Mouse (Mus musculus) midbrain, embryonic 13.5 days (tissue): Measurements from ENCODE around the gene Racgap1. TPM values are rescaled to one million over a fixed set of nuclear protein-coding genes. Genes with fewer than 3 reads are reported as not detected.

Experiments
- ATAC-seq: fragments of 200-750 bp; cut with Nextera tagmentation; 2 replicates; pipeline ENCODE4 v1.8.0; 2017; ENCODE audit warnings: mild to moderate bottlenecking, moderate TSS enrichment, moderate library complexity
- H3K27ac ChIP-seq: fragments of 300-500 bp; sonication (generic); 2 replicates; pipeline ENCODE4 v1.5.1; 2015; ENCODE audit warnings: inconsistent platforms, mild to moderate bottlenecking, moderate library complexity
- H3K27me3 ChIP-seq: fragments of 300-500 bp; sonication (generic); 2 replicates; pipeline ENCODE4 v1.6.1; 2015; ENCODE audit warnings: mild to moderate bottlenecking, inconsistent platforms
- H3K36me3 ChIP-seq: fragments of 300-500 bp; sonication (generic); 2 replicates; pipeline ENCODE4 v1.6.1; 2015; ENCODE audit warnings: mild to moderate bottlenecking, inconsistent platforms
- H3K4me1 ChIP-seq: fragments of 300-500 bp; sonication (generic); replicated peaks from 2 replicates; pipeline ENCODE4 v1.6.1; 2015; ENCODE audit warnings: inconsistent platforms
- H3K4me2 ChIP-seq: fragments of 300-500 bp; sonication (generic); replicated peaks from 2 replicates; pipeline ENCODE4 v1.6.1; 2015; ENCODE audit warnings: moderate library complexity, mild to moderate bottlenecking, inconsistent platforms
- H3K4me3 ChIP-seq: fragments of 300-500 bp; sonication (generic); replicated peaks from 2 replicates; pipeline ENCODE4 v1.5.1; 2015; ENCODE audit warnings: mild to moderate bottlenecking, inconsistent platforms
- H3K9ac ChIP-seq: fragments of 300-500 bp; sonication (generic); replicated peaks from 2 replicates; pipeline ENCODE4 v1.6.1; 2015; ENCODE audit warnings: mild to moderate bottlenecking, inconsistent platforms
- H3K9me3 ChIP-seq: fragments of 300-500 bp; sonication (generic); 2 replicates; pipeline ENCODE4 v1.6.1; 2016; ENCODE audit warnings: mild to moderate bottlenecking, inconsistent platforms
- WGBS: fragments of 180-500 bp; shearing (Covaris S2); methylation state at CpG from one replicate; pipeline ENCODE4 v1.1.7; 2015; 5-methylcytosine and 5-hydroxymethylcytosine counted together
- polyA plus RNA-seq: library from polyadenylated mRNA; unstranded; fragments of >200 nt; fragmentation: Nextera tagmentation; extraction: Ambion mirVana; gene quantifications from 2 replicates; pipeline ENCODE4 v1.2.1, GENCODE M21; 2015

Gene Racgap1
- polyA plus RNA-seq, 1 experiment from 2014 or later, result 125 TPM

DNA sequence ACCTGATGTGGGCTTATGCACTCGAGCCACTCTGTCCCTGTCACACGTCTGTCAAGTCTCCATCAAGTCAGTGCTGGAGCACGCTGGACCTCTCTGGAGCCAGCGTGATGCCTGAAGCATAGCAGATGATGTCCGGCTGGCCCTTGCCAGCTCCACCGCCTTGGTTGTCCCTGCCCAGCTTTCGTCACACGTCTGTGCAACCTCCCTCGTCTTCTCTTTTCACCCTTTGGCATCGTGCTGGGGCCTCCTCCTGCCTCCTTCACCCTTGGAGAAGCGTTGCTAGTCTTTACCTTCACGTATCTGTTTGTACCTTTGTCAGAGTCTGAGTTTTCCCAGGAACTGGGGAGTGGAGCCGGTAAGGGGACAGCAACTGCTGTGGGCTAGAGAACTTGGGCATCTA, 37.2 kb downstream of the Racgap1 start:
- 76% methylated on average over 13 of the region's 13 CpGs for WGBS
- Histone ChIP-seq H3K9ac (no peak overlapping the region), H3K27ac (peak overlapping the region; percentile 48)

DNA sequence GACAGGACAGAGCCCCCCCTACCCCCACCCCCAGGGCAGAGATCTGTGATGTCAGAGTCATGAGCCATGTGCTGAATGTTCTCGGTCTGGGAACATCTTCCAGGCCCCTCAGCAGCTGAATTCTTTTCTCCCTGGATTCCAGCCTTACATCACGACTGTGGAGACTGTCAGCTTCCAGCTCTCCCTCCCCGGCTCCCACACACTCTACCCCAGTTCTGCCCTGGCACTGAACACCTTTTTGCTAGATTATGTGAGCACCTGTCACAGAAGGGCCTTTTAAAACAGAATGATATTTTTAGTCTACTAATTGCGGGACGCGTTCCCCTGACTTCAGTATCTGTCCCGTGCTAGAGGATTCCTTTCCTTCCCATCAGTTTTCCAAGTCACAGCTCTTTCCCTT, 39.9 kb downstream of the Racgap1 start:
- no peaks in the 10 kb centered on the region for H3K36me3 ChIP-seq
- peak overlapping the region; percentile 19; the same call in 1 of the 2 replicates for H3K9ac ChIP-seq
- peaks cover 50% of the 10 kb centered on the region for H3K4me1 ChIP-seq
- 66% methylated on average over 7 of the region's 7 CpGs for WGBS
- no peak overlapping the region for H3K4me3 ChIP-seq
- ATAC-seq, result no peak
- no peaks in the 10 kb centered on the region for H3K9me3 ChIP-seq
- H3K27ac ChIP-seq, result peak overlapping the region; percentile 59; the same call in 1 of the 2 replicates
- H3K27me3 ChIP-seq, result peaks cover 13% of the 10 kb centered on the region
- H3K4me2 ChIP-seq, result no peak overlapping the region

More for the DNA sequence above, 37.2 kb downstream of the Racgap1 start:
- Histone ChIP-seq H3K36me3 (no peaks in the 10 kb centered on the region), H3K4me2 (no peak overlapping the region; the same call in 1 of the 2 replicates), H3K4me3 (no peak overlapping the region), H3K9me3 (no peaks in the 10 kb centered on the region), H3K27me3 (peaks cover 13% of the 10 kb centered on the region), H3K4me1 (peaks cover 30% of the 10 kb centered on the region)
- ATAC-seq, result no peak

DNA sequence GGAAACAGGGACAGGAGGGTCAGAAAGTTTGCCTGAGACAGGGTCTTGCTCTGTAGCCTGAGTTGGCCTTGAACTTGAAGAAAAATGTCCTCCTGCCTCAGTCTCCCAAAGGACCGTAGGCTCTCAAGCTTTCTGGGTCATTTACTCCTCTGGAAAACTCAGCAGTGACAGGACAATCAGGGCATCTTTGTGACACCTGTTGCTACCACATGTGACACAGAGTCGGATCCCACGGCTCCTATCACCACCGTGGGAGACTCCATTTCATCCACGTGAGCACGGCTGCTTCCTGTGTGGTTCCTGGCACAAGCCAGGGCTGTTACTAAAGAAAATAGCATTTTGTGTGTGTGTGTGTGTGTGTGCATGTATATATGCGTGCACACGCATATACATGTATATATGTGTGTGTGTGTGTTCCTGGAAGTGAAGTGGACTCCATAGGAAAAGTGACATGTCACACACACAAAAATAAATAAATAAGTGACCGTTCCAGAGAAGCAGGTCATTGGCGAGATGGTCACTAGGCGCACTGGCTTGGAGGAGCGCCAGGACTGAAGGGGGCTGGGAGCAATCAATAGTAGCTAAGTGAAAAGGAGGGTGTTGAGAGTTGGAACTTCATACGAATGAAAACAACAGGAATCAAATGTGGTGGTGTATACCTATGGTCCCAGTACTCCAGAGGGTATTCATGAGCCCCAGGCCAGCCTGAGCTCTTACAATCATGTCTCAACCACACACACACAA, 42.9 kb downstream of the Racgap1 start:
- WGBS, result 86% methylated on average over 13 of the region's 13 CpGs
- Histone ChIP-seq H3K4me1 (peaks cover 52% of the 10 kb centered on the region), H3K36me3 (no peaks in the 10 kb centered on the region), H3K9ac (no peak overlapping the region), H3K4me3 (no peak overlapping the region), H3K9me3 (no peaks in the 10 kb centered on the region), H3K27ac (no peak overlapping the region), H3K4me2 (no peak overlapping the region), H3K27me3 (peaks cover 13% of the 10 kb centered on the region; the same call in 1 of the 2 replicates)
- ATAC-seq, result no peak

DNA sequence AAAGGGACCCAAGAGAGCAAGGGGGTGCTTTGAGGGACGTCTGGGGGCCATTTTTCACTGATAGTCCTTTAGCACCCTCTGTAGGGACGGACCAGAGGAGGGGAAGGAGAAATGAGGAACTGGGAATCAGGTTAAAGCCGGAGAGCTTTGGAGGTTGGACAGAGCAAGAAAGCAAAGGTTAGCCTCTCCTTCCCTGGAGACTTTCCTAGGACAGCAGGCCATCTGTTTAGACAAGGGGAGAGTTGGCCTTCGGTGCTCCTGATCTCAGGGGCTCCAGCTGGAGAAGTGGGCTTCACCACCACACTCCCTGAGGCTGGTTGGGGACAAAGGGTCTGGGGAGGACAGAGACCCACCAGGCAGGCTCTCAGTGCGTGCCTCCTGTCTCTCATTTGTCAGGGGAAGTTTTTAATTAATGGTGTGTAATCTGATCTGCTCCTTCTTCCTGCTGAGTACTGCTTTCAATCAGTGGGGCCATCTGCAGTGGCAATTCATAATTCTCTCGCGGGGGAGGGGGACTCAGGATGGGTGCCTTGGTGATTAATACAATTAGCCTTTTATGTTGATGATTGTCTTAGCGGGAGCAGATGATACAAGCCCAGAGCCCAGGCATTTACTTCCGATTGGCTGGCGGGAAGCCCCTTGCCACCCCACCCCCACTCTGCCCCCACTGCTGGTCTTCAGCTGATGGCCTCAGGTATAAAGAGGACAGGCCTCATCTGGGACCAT, 43.9 kb downstream of the Racgap1 start:
- Histone ChIP-seq H3K36me3 (no peaks in the 10 kb centered on the region), H3K9me3 (no peaks in the 10 kb centered on the region), H3K4me2 (no peak overlapping the region), H3K4me3 (no peak overlapping the region), H3K27me3 (peaks cover 16% of the 10 kb centered on the region; the same call in 1 of the 2 replicates), H3K9ac (no peak overlapping the region), H3K4me1 (peaks cover 55% of the 10 kb centered on the region), H3K27ac (0 out of 2 replicates have a peak overlapping the region, but pooled peaks have one; percentile 14)
- WGBS, result 13% methylated on average over 10 of the region's 10 CpGs
- peak; percentile 72 for ATAC-seq

DNA sequence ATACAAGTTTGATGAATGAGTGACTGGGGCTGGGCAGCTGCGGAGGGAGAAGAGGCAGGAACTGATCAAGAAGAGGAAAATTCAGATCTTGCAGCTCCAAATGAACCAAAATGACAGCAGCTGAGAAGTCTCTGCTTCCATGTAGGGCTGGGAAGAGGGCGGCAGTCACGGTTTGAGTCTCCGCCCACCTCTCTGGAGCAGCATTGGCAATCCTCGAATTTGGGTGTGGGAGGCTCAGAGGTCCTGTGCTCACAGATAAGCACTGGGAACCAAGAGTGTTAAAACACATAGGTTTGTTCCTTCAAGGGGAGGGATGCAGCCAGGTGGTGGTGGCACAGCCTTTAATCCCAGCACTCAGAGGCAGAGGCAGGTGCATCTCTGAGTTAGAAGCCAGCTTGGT, 44.9 kb downstream of the Racgap1 start:
- H3K27ac ChIP-seq, result no peak overlapping the region
- H3K4me1 ChIP-seq, result peaks cover 58% of the 10 kb centered on the region

DNA sequence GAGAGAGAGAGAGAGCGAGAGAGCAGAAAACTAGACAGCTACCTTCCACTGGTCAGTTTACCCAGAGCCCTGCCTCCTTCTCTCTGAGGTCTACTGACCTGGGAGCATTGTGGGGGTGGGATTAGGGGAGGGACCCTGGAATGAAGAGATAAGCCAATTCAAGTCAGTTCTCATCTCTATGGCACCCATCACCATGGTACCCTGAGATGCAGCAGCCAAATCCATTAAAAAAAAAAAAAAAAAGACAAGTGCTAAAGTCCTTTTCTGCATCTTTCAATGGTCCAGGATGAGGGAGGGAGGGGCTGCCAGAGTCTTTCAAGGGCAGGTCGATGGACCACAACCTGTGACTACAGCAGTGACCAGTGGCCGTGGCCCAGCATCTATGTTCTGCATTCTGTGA, 45.9 kb downstream of the Racgap1 start:
- Histone ChIP-seq H3K9me3 (no peaks in the 10 kb centered on the region), H3K36me3 (no peaks in the 10 kb centered on the region), H3K27me3 (peaks cover 13% of the 10 kb centered on the region; the same call in 1 of the 2 replicates), H3K27ac (no peak overlapping the region), H3K4me1 (peaks cover 59% of the 10 kb centered on the region), H3K4me3 (no peak overlapping the region), H3K4me2 (no peak overlapping the region), H3K9ac (no peak overlapping the region)
- no peak for ATAC-seq
- 48% methylated on average over 3 of the region's 3 CpGs for WGBS

More for the DNA sequence above, 44.9 kb downstream of the Racgap1 start:
- no peak for ATAC-seq
- H3K27me3 ChIP-seq, result peaks cover 13% of the 10 kb centered on the region; the same call in 1 of the 2 replicates
- H3K4me2 ChIP-seq, result no peak overlapping the region
- H3K36me3 ChIP-seq, result no peaks in the 10 kb centered on the region
- no peaks in the 10 kb centered on the region for H3K9me3 ChIP-seq
- no peak overlapping the region for H3K4me3 ChIP-seq
- H3K9ac ChIP-seq, result no peak overlapping the region
- WGBS, result 26% methylated on average over 5 of the region's 5 CpGs

DNA sequence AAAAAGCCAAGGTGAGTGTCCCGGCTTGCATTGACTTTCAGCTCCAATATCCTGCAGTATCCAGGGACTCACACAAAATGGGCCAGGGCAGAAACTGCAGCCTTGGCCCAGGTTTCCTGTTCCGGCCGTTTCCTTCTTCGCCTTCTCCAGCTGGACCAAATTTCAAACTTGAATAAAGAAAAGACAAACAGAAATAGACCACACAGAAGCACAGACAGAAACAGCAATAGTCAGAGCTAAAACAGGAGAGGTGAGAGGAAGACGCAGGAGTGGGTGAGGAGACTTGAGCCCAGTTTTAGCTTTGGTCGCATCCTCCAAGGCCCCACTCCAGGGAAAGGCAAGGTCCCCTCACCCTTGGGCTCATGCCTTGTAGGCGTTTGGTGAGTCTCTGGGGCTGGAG, 48.2 kb downstream of the Racgap1 start:
- Histone ChIP-seq H3K9me3 (no peaks in the 10 kb centered on the region), H3K4me3 (no peak overlapping the region), H3K9ac (no peak overlapping the region), H3K27ac (no peak overlapping the region), H3K4me1 (peaks cover 70% of the 10 kb centered on the region), H3K4me2 (no peak overlapping the region), H3K27me3 (peaks cover 11% of the 10 kb centered on the region; the same call in 1 of the 2 replicates), H3K36me3 (no peaks in the 10 kb centered on the region)
- WGBS, result 91% methylated on average over 7 of the region's 7 CpGs
- no peak for ATAC-seq

DNA sequence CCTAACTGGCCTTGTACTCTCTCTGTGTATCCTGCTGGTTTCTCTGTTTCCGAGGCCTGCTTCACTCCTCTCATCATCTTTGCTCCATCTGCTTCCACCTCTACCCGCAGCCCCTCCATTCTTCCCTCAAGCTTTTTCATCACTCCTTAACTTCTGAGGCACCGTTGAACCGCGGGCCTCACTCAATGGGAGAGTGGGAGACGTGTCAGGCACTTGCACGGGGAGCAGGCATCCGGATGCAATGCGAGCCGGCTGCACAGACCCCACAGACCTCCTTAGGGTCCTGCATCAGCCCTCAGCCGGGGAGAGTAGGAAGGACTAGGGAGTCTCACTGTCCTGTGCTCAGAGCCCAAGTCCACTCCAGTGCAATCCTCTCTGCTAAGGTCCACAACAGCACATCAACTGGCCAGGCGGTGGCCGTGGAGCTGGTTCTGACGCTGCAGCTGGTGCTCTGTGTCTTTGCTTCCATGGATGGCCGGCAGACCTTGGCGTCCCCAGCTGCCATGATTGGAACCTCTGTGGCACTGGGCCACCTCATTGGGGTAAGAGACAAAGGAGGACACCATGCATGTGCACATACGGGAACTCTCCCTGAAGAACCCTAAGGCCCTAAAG, 49.1 kb downstream of the Racgap1 start:
- Histone ChIP-seq H3K27ac (peak overlapping the region; percentile 54; the same call in 1 of the 2 replicates), H3K27me3 (peaks cover 13% of the 10 kb centered on the region), H3K4me3 (no peak overlapping the region), H3K36me3 (no peaks in the 10 kb centered on the region), H3K9ac (no peak overlapping the region), H3K4me2 (no peak overlapping the region), H3K4me1 (peaks cover 65% of the 10 kb centered on the region), H3K9me3 (no peaks in the 10 kb centered on the region)
- ATAC-seq, result no peak
- 64% methylated on average over 17 of the region's 17 CpGs for WGBS

DNA sequence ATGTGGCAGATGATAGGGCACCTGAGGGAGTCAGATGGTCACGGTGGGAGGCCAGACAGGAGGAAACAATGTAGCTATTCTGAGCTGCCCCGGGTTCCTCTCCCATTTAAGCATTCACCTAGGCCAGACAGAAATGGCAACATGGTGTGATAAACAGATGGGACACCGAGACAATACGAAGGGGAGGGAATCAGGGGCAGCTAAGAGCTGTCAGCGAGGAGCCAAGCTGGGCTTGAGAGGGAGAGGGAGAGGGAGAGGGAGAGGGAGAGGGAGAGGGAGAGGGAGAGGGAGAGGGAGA, 49.7 kb downstream of the Racgap1 start:
- no peaks in the 10 kb centered on the region for H3K9me3 ChIP-seq
- ATAC-seq, result 0 out of 2 replicates have a peak, but pooled peaks have one; percentile 1
- no peaks in the 10 kb centered on the region for H3K36me3 ChIP-seq
- no peak overlapping the region for H3K9ac ChIP-seq
- peaks cover 13% of the 10 kb centered on the region for H3K27me3 ChIP-seq
- 17% methylated on average over 4 of the region's 5 CpGs for WGBS
- H3K4me2 ChIP-seq, result no peak overlapping the region
- H3K4me1 ChIP-seq, result peaks cover 60% of the 10 kb centered on the region
- H3K4me3 ChIP-seq, result no peak overlapping the region
- peak overlapping the region; percentile 62; the same call in 1 of the 2 replicates for H3K27ac ChIP-seq

DNA sequence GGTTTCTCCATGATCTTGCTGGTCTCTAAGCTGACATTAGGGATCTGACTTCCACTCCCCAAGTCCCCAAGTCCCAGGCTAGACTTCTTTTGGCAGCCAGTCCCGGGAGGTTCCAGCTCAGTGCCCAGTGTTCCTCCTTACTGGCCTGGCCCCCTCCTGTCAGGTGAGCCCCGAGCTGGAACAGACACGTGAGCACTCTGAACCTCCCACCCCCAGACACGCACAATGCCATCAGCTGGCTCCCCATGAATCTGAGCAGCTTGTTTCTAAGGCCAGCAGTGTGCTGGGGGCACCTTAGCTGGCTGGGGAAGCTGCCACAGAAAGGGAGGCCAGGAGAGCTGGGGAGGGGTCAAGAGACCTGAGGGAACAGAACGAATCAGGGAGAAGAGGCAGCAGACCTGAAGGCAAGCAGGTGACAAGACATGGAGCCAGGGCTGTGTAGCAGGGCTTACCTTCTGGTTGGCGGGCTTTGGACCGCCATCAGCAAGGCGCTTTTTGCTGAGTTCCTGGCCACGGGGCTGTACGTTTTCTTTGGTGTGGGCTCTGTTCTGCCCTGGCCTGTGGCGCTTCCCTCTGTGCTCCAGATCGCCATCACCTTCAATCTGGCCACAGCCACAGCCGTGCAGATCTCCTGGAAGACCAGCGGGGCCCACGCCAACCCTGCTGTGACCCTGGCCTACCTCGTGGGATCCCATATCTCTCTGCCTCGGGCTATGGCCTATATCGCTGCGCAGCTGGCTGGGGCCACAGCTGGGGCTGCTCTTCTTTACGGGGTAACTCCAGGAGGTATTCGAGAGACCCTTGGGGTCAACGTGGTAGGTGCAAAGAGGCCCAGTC, 50.3 kb downstream of the Racgap1 start, which contains the start of gene Aqp6:
Aqp6 (plus strand) TSS at position 415 of the 837 bp plus-strand sequence.
- H3K4me1 ChIP-seq, result peaks cover 56% of the 10 kb centered on the region
- H3K27me3 ChIP-seq, result peaks cover 13% of the 10 kb centered on the region
- 50% methylated on average over 22 of the region's 22 CpGs for WGBS
- ATAC-seq, result 0 out of 2 replicates have a peak, but pooled peaks have one; percentile 7
- no peaks in the 10 kb centered on the region for H3K9me3 ChIP-seq
- H3K9ac ChIP-seq, result 0 out of 2 replicates have a peak within 1 kb of the TSS, but pooled peaks have one; percentile 14
- no peak within 1 kb of the TSS for H3K4me2 ChIP-seq
- peak within 1 kb of the TSS; percentile 62; the same call in 1 of the 2 replicates for H3K27ac ChIP-seq
- no peak within 1 kb of the TSS for H3K4me3 ChIP-seq
- no peaks in the 10 kb centered on the region for H3K36me3 ChIP-seq
